Mouse (Mus musculus) cerebellum, adult 9-10 months (tissue): ENCODE data around the gene Pik3c2b.
A peak's percentile ranks its signal among the peaks of the same experiment; 100 is the strongest.
"Not testable (repeated sequence)": the region's sequence is repeated elsewhere in the genome, so short reads cannot be mapped to it uniquely, and the experiment has no call there.

Experiments used
- DNase-seq: peaks from one replicate; pipeline ENCODE4 v3.0.0; 2022

The Pik3c2b gene

DNA sequence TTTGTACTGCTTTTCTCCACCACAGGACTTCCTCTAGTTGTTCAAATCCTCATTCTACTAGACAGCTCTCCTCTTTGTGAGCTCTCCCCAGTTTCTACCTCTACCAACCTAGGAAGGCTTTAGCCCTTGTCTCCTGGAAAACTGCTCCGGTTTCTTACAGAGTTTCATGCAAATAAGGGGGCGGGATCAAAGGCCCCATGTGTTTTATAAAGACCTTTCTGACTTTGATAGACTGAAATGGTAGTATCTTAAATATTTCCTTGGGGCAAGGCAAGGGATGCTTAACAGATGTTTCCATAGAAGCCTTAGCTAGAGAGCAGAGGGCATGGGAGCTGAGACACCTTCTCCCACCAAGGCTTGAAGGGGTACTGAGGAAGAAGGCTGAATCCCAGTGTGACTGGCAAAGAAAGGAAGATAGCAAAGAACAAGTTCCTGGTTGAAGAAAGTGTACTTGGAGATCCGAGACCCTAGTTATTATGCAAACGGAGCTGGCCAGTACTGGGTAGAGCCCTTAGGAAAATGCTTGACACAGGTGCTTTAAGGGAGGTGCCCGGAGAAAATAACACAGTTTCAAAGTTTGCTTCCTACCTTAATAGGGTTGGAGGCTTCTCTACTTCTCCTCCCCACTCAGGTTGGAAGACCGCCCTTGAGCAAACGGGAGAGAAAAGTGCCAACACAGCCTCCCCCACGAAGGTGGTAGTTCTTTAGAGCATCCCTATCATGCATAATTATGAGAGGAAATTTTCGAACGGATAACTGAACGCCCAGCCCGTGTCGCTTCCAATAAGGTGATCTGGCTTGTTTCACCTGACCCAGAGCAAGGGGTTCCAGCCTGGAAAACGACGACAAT, at the start of gene Pik3c2b:
Gene Pik3c2b, plus strand, starts transcription at position 657 of the 850 bp plus-strand sequence.
- no peak for DNase-seq

DNA sequence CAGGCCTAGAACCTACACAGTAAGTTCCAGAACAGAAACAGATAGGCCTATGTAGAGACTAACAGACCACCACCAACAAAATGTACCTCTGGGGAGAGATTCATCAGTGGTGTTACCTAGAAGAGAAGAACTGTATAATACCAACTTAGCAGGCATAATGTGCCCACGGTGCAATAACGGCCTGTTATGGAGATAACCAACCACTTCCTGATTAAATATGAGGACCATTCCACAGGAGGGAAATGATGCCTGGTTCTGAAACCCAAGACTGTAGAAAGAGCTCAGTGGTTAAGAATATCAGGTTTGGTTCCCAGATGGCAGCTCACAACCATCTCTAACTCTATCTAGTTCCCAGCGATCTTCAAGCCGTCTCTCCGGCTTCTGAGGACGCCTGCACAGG, 45.1 kb upstream of the Pik3c2b start:
- no peak for DNase-seq

DNA sequence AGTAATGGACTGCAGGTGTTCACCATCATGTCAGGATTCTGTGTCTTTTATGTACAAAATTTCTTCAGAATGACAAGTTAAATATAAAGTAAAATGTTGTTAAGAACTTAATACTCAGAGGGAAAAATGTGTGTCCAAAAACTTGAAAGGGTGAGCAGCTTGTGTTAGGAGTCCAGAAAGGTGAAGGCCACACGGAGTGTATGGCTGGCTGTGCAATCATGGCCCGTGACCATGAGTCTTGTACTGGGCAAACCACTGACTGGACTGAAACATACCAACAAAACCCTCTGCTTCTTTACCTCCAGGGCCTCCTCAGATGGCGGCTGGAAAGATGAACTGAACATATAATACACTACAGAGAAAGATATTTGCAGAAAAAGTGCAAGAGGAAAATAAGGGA, 38.9 kb upstream of the Pik3c2b start:
- DNase-seq = no peak

DNA sequence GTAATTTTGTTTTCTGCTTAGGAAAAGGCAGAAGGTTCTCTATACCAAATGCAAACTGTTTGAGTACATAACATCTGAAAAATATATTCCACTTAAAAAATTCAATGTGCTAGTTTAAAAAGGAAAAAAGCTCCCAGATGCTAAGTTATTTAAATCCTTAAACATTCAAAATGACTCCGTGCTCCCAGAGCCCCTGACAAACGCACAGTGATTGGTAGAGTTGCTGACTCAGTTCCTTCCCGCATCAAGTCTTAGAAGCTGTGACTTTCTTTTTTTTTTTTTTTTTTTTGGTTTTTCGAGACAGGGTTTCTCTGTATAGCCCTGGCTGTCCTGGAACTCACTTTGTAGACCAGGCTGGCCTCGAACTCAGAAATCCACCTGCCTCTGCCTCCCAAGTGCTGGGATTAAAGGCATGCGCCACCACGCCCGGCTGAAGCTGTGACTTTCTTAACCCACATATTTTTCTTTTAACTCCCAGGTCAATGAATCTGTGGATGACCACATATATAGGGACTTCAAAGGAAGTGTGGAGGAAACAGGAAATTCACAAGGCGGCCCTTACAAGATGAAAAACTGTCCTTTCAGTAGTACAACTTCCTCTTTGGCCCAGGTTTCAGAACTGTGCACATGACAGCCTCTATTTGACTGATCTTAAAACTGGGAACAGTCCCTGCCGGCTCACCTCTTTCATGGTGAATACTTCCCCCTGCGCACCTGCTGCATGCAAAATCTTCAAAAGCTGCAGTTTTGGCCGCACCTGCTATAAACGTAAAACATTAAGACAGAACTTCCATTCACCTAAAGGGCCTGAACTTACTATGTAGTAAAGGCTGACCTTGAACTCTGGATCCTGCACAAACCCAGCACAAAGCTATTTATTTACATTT, 33.3 kb upstream of the Pik3c2b start:
- DNase-seq = no peak

DNA sequence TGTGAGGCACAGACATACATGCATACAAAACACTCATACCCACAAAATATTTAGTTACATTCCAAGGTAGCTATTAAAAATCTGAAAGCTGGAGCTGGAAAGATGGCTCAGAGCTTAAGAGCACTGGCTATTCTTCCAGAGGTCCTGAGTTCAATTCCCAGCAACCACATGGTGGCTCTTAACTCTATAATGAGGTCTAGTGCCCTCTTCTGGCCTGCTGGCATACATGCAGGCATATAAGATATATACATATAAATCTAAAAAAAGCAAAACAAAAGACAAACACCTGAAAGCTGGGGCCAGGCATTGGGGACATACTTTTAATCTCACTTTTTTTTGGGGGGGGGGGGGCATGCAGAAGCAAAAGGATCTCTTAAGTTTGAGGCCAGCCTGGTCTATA, 32.1 kb upstream of the Pik3c2b start:
- no peak for DNase-seq

DNA sequence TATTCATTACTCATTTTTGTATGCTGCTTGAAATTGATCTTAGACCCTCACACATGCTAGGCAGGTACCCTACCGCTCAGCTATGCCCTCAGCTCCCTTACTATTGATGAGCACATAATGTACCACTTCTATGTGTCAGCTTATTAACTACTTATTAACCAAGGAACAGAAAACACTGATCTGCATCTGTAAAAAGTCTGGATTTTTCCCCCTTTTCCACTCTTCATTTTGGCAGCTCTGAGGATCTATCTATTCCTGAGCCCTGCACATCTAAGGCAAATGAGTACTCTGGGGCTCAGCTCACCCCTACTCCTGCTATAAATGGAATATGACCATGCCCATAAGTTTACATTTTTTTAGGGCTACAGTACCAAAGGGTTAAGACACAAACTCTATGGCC, 31.3 kb upstream of the Pik3c2b start:
- DNase-seq = no peak

DNA sequence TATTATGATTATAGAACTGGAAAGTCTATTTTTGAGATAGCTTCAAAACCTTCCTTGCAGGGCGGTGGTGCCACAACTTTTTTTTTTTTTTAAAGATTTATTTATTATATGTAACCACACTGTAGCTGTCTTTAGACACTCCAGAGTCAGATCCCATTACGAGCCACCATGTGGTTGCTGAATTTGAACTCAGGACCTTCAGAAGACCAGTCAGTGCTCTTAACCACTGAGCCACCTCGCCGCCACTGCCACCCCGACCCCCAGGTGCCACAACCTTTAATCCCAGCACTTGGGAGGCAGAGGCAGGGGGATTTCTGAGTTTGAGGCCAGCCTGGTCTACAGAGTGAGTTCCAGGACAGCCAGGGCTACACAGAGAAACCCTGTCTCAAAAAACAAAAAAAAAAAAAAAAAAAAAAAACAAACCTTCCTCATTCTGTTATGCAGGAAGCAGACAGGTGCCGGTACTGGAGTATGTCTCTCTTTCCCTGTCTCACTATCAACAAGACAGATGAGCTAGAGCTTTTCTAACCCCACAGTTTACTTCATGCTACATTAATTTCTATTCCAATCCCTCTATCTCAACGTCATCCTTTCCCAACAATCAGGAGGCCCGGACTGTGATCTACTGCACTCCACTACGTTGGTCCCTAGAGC, 28.6 kb upstream of the Pik3c2b start:
- DNase-seq = no peak

DNA sequence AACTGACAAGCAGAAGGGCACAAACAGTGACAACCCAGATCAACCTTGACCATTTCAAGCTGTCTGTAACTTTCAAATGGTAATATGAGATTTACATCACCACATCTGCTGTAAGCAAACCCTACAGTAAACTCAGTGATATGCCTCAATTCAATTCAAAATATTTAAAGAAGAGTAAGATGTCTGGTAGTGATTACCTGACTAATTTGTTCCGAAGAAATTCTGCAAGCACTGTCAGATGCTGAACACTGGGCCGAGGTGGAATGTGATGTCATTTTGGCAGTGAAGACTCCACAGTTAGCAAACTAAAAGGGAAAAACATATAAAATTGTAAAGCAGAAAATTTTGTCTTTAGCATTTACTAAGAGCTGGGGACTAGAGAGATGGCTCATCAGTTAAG, 26.9 kb upstream of the Pik3c2b start:
- DNase-seq = no peak

DNA sequence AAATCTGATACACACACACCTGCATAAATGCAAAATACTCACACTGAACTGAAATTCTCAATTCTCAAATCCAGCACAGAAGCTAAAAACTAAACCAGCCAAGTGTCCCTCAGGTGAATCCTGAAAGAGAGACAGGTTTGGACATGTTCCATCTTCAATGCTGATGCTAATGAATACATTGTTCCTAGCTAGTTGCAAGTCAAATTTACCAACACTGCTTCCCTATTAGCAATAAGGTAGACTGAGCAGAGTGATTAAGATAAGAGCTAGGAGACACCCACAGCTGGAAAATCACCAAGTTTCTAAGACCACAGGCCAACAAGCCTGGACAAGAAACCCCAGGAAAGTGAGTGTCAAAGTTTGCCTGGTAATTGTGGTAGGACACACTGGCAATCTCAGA, 26.2 kb upstream of the Pik3c2b start:
- DNase-seq = no peak

DNA sequence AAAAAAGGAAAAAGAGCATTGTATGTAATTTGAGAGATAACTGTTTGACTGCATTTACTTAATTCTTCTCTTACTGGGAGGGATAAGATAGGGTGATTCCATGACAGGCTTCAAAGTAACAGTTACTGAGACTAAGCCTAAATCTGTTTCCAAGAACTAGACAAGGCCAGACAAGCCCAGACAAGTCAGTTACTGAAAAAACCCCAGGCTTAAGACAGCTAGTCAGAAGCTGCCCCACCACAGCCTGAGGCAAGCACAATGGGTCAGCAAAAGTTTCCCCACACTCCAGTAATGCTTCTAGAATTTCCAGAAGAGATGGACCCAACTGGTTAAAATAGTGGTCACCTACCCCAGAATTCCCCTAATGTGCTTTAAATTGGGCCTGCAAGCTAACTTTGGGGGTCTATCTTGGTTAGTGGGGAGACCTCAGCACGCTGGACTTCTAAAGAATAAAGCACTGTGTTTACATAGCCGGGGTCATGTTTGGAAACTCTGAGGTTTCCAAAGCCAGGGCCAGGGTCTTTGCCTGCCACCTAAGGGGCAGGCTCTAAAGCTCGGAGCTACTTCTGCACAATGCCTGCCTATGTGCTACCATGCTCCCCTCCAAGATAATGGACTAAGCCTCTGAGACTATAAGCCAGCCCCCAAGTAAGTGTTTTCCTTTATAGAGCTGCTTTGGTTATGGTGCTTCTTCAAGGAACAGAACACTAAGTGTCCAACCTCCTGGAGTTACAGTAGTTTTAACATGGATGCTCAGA, 25.2 kb upstream of the Pik3c2b start:
- no peak for DNase-seq

DNA sequence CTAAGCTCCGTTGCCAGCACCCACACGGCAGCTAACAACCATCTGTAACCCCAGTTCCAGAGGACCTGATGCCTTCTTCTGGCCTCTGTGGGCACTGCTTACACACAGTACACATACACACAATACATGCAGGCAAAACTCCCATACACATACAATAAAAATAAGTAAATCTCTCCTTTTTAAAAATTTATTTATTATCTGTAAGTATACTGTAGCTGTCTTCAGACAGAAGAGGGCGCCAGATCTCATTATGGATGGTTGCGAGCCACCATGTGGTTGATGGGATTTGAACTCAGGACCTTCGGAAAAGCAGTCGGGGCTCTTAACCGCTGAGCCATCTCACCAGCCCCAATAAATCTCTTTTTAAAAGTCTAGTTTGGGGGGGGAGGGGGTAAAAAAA, 24.1 kb upstream of the Pik3c2b start:
- DNase-seq = no peak

DNA sequence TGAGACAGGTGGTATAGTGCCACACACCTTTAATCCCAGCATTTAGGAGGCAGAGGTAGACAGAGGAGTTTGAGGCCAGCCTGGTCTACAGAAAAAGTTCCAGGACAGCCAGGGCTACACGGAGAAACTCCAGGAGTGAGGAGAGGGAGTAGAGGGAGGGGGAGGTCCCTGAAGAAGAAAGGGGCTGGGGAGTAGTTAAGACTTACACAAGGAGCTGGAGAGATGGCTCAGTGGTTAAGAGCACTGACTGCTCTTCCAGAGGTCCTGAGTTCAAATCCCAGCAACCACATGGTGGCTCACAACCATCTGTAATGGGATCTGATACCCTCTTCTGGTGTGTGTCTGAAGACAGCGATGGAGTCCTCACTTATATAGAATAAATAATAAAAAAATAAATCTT, 23.5 kb upstream of the Pik3c2b start:
- not testable (repeated sequence) for DNase-seq

DNA sequence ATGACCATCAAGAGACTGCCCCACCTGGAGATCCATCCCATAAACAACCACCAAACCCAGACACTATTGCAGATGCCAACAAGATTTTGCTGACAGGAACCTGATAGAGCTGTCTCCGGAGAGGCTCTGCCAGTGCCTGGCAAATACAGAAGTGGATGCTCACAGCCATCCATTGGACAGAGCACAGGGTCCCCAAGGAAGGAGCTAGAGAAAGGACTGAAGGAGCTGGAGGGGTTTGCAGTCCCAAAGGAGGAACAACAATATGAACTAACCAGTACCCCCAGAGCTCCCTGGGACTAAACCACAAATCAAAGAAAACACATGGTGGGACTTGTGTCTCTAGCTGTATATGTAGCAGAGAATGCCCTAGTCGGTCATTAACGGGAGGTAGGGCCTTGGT, 21.7 kb upstream of the Pik3c2b start:
- not testable (repeated sequence) for DNase-seq

DNA sequence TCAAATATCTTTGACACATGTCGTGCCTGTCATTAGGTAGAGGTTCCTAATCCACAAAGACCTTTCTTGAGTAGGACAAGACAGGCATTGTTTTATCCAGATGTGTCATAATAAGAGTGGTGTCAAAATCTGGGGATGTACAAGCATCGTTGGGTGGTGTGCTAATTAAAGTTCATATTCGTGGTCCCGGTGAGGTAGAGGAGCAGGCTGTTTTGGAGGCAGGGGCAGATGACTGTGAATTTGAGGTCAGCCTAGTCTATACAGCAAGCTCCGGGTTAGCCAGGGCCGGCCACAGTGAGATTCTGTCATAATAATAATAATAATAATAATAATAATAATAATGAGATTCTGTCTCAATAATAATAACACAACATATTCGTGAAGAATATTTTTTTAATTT, 21.0 kb upstream of the Pik3c2b start:
- DNase-seq = no peak

DNA sequence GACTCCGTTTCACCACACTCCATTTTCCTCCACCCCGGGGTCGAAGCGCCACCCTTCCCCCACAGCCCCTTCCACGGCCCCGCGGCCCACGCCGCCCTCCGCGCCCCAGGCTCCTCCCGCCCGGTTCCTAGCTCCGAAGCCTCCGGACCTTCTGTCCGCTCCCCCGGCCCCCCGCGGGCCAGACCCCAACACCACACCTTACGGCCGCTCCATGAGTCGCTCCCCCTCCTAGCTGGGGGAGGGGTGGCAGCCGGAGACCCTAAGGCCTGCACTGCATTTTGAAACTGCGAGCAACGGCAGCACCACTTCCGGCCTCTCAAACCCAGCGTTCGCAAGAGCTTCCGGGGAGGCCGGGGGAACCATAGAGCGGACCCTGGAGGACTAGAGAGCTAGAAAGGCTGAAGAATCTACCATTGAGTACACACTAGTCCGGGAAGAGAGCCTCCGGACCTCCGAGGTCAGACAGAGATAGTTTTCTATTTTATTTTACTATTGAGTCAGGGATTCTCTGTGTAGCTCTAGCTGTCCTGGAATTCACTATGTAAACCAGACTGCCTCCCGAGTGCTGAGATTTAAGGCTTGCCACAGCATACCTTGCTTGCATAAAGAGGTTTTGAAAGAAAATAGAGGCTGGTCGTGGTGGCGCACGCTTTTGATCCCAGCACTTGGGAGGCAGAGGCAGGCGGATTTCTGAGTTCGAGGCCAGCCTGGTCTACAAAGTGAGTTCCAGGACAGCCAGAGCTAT, 20.2 kb upstream of the Pik3c2b start:
- DNase-seq = peak; percentile 91

DNA sequence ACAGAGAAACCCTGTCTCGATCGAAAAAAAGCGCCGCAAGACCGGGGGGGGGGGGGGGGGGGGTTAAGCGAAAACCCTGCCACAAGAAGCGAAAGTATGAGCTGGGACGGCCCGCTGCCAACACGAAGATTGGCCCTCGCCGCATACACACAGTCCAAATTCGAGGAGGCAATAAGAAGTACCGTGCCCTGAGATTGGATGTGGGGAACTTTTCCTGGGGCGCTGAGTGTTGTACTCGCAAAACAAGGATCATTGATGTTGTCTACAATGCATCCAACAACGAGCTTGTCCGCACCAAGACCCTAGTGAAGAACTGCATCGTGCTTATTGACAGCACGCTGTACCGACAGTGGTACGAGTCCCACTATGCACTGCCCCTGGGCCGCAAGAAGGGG, 19.7 kb upstream of the Pik3c2b start:
- DNase-seq = not testable (repeated sequence)

DNA sequence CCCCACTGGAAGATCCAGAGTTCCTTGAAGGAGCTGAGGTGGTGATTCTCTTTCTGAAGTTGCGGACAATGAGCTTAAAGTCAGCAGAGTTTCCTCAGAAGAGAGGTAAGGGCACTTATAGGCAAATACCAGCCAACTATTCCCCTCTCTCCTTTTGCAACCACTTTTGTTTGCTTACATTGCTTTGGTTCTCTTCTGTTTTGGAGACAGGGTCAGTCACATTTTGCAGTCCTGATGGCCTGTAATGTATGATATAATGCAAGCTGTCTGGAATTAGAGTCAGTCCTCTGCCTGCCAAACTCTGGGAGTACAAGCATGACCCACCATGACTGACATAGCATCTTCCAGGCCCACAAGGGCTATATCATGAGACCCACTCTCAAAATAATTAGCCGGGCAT, 18.3 kb upstream of the Pik3c2b start:
- DNase-seq = no peak

DNA sequence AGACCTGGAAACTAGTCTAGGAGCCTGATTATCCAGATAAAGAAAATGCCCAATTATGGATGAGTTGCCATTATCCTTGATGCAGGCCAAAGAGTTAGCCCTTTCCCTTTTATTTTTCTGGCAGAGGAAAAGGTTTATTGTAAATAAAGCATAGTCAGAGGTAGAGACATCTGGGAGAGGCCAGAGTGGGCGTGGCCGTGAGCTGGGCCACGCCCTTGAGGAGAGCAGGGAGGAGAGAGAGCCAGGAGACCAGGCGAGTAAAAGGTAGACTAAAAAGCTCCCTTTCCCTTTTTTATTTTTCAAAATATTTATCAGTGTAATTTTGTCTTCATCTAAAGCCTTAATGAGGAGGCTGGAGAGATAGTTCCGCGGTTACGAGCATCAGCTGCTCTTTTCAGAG, 17.5 kb upstream of the Pik3c2b start:
- DNase-seq = no peak

DNA sequence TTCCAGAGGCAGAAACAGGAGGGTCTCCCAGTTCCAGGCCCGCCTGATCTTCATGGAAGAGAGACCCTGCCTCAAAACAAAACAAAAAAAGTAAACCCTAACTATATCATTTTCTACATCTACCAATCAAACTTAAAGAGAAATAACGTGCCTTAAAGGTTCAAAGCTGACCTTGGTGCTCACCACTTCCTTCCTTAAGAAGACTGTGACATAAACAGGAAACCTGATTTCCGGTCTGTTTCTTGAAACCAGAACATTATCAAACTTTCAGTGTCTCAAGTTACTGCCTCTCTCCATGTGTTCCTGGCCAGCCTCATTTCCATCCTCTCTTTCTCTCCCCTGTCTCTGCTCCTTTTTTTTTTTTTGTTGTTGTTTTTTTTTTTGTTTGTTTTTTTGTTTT, 15.7 kb upstream of the Pik3c2b start:
- DNase-seq = no peak

DNA sequence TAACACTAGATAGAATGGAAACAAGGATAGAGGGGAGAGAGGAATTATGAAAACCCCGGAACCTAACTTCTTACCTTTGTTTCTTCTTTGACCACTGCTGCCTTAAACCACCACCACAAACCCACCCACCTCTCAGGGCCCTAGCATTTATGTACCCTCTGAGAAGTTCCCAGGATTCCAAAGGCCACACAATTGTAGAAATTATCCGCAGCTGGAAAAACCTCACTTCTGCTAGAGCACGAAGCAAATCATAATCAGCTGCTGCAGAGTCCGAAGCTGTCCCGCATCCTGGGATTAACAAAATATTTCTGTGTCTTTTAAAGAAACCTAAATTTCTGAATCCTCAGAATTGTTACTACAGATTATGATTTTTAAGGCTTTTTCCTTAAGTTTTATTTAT, 15.0 kb upstream of the Pik3c2b start, which contains the start of gene Mdm4:
Gene Mdm4, minus strand, starts transcription at position 101 of the 400 bp plus-strand sequence.
- no peak for DNase-seq

DNA sequence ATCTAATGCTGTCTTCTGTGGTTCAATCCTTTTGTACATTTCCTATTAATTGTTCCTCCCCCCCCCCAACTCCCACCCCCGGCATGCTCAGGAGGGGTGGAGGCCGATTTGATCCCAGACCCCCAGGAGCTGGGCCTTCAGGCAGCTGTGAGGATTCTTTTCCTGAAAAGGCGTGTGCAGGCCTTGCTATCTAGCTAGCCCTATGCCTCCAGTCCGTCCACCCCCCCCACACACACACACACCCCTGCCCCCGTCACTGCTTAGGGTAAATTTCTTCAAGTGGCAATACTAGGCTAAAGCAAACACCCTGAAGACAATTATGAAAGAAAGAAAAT, 12.5 kb upstream of the Pik3c2b start:
- no peak for DNase-seq
